In genomic region chr2:28902291-28902690, GRCm38 (mm10) we compare ENCODE assay signal across 32 mouse cellular contexts. TPM values are rescaled to one million over a fixed set of nuclear protein-coding genes. Genes with fewer than 3 reads are reported as not detected.
"Had no signal": no experiment of that assay in that cellular context is flagged by ENCODE, and none has a peak within 500 bp of the region (broad histone marks: within the 10 kb centered on the region; RNA-seq: fewer than 3 reads in every experiment).

No protein-coding gene starts in this region.

- H3K9ac ChIP-seq: embryonic facial prominence, embryonic 12.5 days; embryonic facial prominence, embryonic 13.5 days; embryonic facial prominence, embryonic 15.5 days; forebrain, embryonic 12.5 days; forebrain, embryonic 13.5 days; forebrain, embryonic 15.5 days; forebrain, postnatal 0 days had no signal

- H3K27ac ChIP-seq: embryonic facial prominence, embryonic 10.5 days; embryonic facial prominence, embryonic 12.5 days; embryonic facial prominence, embryonic 13.5 days; embryonic facial prominence, embryonic 15.5 days; forebrain, embryonic 10.5 days; forebrain, embryonic 12.5 days; forebrain, embryonic 13.5 days; forebrain, embryonic 15.5 days; gastrocnemius, adult 2 months; heart, adult 2 months; heart, embryonic 10.5 days had no signal

- DNase-seq: cerebellum, adult 8-10 months; cerebellum, adult 9-10 months; cerebellum, adult 9-11 months; cerebellum, postnatal 36 days; embryo, embryonic 11 days; forebrain, postnatal 0 days; gastrocnemius, adult 2 months; gastrocnemius, postnatal 10 days; gastrocnemius, postnatal 14 days; gastrocnemius, postnatal 25 days; gastrocnemius, postnatal 36 days; heart, adult 11 months; heart, adult 18-20 months; heart, adult 2 months had no signal

- ATAC-seq: forebrain, embryonic 13.5 days; forebrain, embryonic 14.5 days; forebrain, embryonic 15.5 days; forebrain, embryonic 16.5 days; forebrain, postnatal 0 days had no signal

- H3K9me3 ChIP-seq: embryonic facial prominence, embryonic 10.5 days; embryonic facial prominence, embryonic 12.5 days; embryonic facial prominence, embryonic 13.5 days; embryonic facial prominence, embryonic 15.5 days; forebrain, embryonic 10.5 days; forebrain, embryonic 12.5 days; forebrain, embryonic 13.5 days; forebrain, embryonic 15.5 days; heart, embryonic 10.5 days had no signal

- H3K4me1 ChIP-seq: embryonic facial prominence, embryonic 10.5 days; embryonic facial prominence, embryonic 12.5 days; embryonic facial prominence, embryonic 13.5 days; embryonic facial prominence, embryonic 15.5 days; forebrain, embryonic 15.5 days had no signal

- H3K4me3 ChIP-seq: embryonic facial prominence, embryonic 10.5 days; embryonic facial prominence, embryonic 12.5 days; embryonic facial prominence, embryonic 13.5 days; embryonic facial prominence, embryonic 15.5 days; erythroblast, embryonic 14.5 days; forebrain, embryonic 10.5 days; forebrain, embryonic 12.5 days; forebrain, embryonic 13.5 days; forebrain, embryonic 15.5 days; gastrocnemius, adult 2 months; heart, adult 2 months; heart, embryonic 10.5 days had no signal

- H3K4me2 ChIP-seq: embryonic facial prominence, embryonic 12.5 days; embryonic facial prominence, embryonic 13.5 days; embryonic facial prominence, embryonic 15.5 days; forebrain, embryonic 12.5 days; forebrain, embryonic 13.5 days; forebrain, embryonic 15.5 days had no signal

RNA-seq across cellular contexts. Expression of gene Barhl1, which starts 14.2 kb away (rescaled TPM):
- total RNA-seq: common myeloid progenitor, adult 5-6 weeks; gastrocnemius, adult 18-20 months; gastrocnemius, adult 2 months; gastrocnemius, adult 8-10 months; gastrocnemius, postnatal 10 days; gastrocnemius, postnatal 14 days; gastrocnemius, postnatal 25 days; gastrocnemius, postnatal 36 days; gastrocnemius, postnatal 4 days; granulocyte monocyte progenitor cell, adult 5-6 weeks; heart, adult 18-20 months; heart, adult 2 months; heart, adult 8-10 months had no signal
- polyA plus RNA-seq: embryonic facial prominence, embryonic 13.5 days; embryonic facial prominence, embryonic 15.5 days; erythroblast, embryonic 14.5 days; heart, adult 2 months; heart, embryonic 10.5 days had no signal
